Mouse (Mus musculus) fat pad, adult 2 months (tissue): ENCODE measurements around the gene Gm49395.

Experiments used
- DNase-seq: peaks from one replicate; pipeline ENCODE4 v3.0.0-alpha.2; 2011; ENCODE audit warnings: low read depth, low spot score; ENCODE audit errors: extremely low read depth

The Gm49395 gene

GRCm38 (mm10) chr13:115054783-115055182, 46.9 kb downstream of the Gm49395 start:
- DNase-seq, result no peak

- DNase-seq, result no peak
These were observed 49.2 kb downstream of the Gm49395 start for GRCm38 (mm10) chr13:115052568-115052967.

- DNase-seq, result no peak
These were observed 50.8 kb downstream of the Gm49395 start for GRCm38 (mm10) chr13:115050660-115051559.

GRCm38 (mm10) chr13:115042652-115043051, 59.1 kb downstream of the Gm49395 start:
- DNase-seq, result no peak

GRCm38 (mm10) chr13:115037304-115037703, 64.4 kb downstream of the Gm49395 start:
- no peak for DNase-seq

DNA sequence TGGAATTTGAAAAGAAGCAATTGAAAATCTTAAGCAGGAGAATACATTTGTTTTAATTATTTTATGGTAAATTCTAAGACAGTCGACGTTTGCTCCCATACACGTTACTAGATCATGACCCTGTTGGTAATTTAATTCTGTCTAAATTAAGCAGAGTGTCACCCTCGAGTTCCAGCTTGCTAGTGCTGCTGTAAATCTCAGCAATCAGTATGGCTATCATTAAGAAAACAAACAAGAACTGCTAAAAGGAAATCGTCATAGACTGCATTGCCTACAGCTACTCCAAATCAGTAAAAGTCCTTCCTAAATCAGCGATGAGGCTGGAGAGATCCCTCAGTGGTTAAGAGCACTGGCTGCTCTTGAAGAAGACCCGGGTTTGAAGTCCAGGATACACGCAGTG, 66.3 kb downstream of the Gm49395 start:
- no peak for DNase-seq

DNA sequence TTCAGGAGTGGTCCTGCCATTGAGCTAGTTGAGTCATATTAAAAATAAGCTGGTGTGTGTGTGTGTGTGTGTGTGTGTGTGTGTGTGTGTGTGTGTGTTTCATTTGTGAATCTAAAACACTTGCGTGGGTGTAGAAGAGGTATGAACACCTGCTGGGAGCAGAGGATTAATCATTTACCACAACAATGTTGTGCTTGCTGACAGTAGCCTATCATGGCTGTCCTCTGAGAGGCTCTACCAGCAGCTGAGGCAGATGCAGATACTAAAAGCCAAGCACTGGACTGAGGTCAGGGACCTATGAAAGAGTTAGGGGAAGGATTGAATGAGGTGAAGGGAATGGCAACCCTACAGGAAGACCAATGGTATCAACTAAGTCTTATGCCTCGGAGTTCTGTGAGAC, 68.6 kb downstream of the Gm49395 start:
- no peak for DNase-seq

- DNase-seq, result peak; percentile 43
These were observed 70.3 kb downstream of the Gm49395 start for GRCm38 (mm10) chr13:115031177-115032000.

GRCm38 (mm10) chr13:115025394-115025793, 76.3 kb downstream of the Gm49395 start:
- no peak for DNase-seq

GRCm38 (mm10) chr13:115022117-115022787, 79.5 kb downstream of the Gm49395 start:
- DNase-seq, result no peak

DNA sequence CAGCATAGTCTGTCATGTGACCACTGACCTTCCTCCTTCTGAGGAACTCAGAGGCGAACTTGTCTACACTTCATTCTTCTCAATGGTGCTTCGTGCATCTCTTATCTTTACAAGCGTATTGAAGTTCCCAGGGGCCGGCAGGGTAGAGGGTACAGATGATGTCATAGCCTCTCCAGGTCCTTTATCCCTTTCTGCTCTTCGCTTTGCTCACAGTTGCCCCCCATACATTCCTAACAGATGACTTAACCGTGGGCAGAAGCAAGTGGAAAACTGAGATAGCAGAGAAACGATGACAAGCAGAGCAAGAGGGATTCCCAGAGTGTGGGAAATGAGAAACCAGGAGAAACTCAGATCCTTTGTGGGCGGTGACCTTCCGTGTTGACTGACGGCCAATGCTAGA, 80.3 kb downstream of the Gm49395 start:
- no peak for DNase-seq

DNA sequence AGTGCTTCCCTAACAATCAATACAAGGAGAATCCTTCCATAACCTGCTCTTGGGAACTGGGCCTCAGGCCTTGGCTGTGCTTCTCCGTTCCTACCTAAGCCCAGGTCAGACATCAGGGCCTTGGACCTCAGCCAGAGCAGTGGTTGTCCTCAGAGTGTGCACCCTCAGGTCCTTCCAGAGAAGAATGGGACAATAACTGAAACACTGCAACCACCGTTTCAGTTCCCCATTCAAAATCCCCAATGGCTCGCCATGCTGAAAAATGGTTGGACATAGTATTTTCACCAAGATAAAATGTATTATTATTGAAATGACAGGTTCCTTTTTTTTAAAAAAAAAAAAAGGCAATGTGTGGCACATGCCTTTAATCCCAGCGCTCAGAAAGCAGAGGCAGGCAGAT, 81.0 kb downstream of the Gm49395 start:
- DNase-seq, result no peak

DNA sequence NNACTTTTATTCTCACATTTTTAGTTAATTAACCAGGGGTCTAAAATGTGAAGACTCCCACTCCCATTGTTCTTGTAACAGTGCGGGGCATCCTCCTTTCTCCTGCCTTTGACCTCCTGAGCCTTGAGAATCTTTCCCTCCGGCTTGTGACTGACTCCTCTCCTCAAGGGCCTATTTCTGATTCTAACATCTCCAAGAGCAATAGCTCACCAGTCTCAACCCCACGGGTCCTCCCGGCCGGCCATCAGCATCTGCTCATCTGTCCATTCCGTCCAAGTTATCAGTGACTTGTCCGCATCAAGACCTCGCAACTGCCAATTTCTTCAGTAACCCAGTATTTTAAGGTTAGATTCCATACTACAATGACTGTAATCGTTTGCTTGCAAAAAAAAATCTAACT, 84.2 kb downstream of the Gm49395 start:
- DNase-seq, result no peak

GRCm38 (mm10) chr13:115011547-115011946, 90.2 kb downstream of the Gm49395 start:
- DNase-seq, result no peak

DNA sequence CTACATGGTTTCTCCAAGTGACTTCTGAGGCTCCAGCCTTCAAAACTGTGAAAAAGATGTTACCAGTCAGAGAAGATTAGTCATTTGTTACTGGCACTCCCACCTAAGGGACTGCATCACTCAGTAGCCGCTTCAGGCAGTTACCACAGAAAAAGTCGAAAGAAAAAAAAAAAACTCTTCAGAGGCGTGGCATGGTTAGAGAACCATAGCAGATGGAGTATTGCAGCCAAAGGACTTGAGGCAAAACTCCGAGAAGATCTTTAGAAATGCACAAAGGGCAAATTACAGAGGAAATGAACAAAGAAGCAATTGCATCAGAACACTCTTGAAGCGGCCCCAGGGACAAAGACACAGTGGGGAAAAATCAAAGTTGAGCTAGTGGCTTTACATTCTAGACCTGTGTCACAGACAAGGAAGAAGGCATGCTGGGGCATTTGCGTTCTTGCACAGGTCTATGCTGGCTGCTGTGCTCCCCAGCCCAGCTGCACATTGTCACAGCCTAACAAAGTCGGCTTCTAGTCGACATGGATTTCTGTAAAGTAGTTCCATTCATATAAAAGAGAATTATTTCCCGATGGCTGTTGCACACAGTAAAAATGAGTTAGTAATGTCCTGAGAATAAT, 95.4 kb downstream of the Gm49395 start:
- peak; percentile 51 for DNase-seq

- no peak for DNase-seq
These were observed 96.4 kb downstream of the Gm49395 start for GRCm38 (mm10) chr13:115005342-115005741.

GRCm38 (mm10) chr13:115003444-115004053, 98.2 kb downstream of the Gm49395 start:
- no peak for DNase-seq

DNA sequence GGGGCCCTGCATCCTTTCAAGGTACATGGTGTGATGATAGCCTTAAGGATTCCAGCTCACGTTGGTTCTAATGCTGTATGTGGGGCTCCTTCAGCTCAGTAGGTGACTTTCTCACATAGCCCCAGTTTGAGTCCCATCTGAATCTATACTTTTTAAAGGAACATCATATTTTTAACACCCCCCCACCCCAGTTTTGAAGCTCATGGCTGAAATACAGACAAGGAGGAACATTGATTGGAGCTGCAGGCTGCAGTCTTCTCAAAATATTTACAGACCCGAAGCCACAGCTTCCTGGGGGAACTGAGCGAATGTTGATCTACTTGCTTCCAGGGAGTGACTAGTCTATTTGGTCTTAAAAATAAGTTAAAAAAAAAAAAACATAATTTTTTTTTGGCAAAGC, 98.9 kb downstream of the Gm49395 start:
- DNase-seq, result no peak

DNA sequence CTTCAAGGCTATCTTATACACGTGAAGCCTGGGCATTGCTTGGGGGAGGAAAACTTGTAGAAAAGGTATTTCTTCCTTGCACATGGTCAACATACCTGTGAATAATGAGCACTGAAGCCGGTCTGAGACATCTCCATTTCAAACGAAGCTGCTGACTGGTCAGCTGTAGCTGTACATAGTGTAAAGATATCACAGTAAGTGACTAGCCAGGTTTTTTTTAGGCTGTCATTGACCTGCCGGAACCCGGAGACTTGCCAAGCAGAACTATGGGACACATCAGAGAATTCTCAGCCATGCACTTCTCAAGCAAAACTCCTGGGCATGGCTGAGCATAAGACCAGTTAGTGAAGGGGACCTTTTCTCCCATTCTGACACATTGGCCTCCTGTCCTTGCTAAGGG, 99.6 kb downstream of the Gm49395 start:
- DNase-seq, result no peak

DNA sequence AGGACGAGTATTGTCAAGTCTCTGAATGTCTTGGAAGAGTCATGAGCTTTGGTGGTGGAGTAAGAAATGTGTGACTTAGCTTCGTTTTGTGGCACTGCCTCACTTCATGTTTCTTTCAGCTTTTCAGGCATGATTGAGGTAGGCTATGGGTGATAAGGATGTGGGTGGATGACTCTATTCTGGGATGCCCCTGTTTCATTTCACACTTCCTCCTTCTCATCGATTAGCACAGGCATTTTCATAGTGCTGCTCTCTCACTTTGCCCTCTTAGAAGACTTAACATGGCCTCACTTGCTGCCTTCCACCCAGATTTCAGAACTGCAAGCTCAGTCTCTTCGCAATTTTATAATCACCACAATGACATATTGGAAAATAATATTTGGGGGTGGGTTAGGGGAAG, 102.1 kb downstream of the Gm49395 start:
- DNase-seq, result no peak

- no peak for DNase-seq
These were observed 103.6 kb downstream of the Gm49395 start for GRCm38 (mm10) chr13:114998100-114998499.
